ENCODE assay signal across 24 mouse cellular contexts in genomic region chr14:8040179-8040578, GRCm38 (mm10). TPM values are rescaled to one million over a fixed set of nuclear protein-coding genes. Genes with fewer than 3 reads are reported as not detected.
DNase-seq lines count a peak whose midpoint lies in the region; ATAC-seq and TF ChIP-seq lines count a peak whose summit lies in the region.
"Had no signal": no experiment of that assay in that cellular context is flagged by ENCODE, and none has a peak within 500 bp of the region (broad histone marks: within the 10 kb centered on the region; RNA-seq: fewer than 3 reads in every experiment).

No protein-coding gene starts in this region.

- H3K27ac ChIP-seq in heart, embryonic 10.5 days: no peak overlapping the region
- H3K27ac ChIP-seq in liver, adult 2 months (replicated peaks; ENCODE audit: insufficient read depth, low read depth, low read length): 0 out of 2 replicates have a peak overlapping the region, but pooled peaks have one; percentile 5
- no peak overlapping the region for H3K27ac ChIP-seq in liver, embryonic 12.5 days
- H3K27ac ChIP-seq: forebrain, embryonic 10.5 days; forebrain, embryonic 13.5 days; heart, embryonic 13.5 days; hindbrain, embryonic 12.5 days; hindbrain, embryonic 15.5 days; intestine, embryonic 15.5 days had no signal

- H3K27me3 ChIP-seq in heart, embryonic 10.5 days (ENCODE audit: insufficient read depth, poor library complexity, severe bottlenecking): no peaks in the 10 kb centered on the region
- H3K27me3 ChIP-seq in liver, adult 2 months (ENCODE audit: control insufficient read depth, insufficient read depth, low read length): no peaks in the 10 kb centered on the region
- H3K27me3 ChIP-seq in liver, embryonic 12.5 days (replicated peaks): no peaks in the 10 kb centered on the region
- H3K27me3 ChIP-seq: forebrain, embryonic 13.5 days; heart, embryonic 13.5 days; hindbrain, embryonic 12.5 days; hindbrain, embryonic 15.5 days; intestine, embryonic 15.5 days; Patski had no signal

- TF ChIP-seq POLR2A in liver, adult 2 months (IDR thresholded peaks at IDR 0.05; ENCODE audit: extremely low read depth, insufficient read depth, low read length): no peak

- no peaks in the 10 kb centered on the region for H3K36me3 ChIP-seq in heart, embryonic 10.5 days
- H3K36me3 ChIP-seq in liver, adult 2 months (ENCODE audit: control insufficient read depth, insufficient read depth, low read length): peaks cover 11% of the 10 kb centered on the region; the same call in 1 of the 2 replicates
- no peaks in the 10 kb centered on the region; the same call in 1 of the 2 replicates for H3K36me3 ChIP-seq in liver, embryonic 12.5 days
- H3K36me3 ChIP-seq: G1E; hindbrain, embryonic 12.5 days; intestine, embryonic 15.5 days had no signal

- no peak overlapping the region for H3K9ac ChIP-seq in liver, adult 2 months (ENCODE audit: low read depth, low read length)
- no peak overlapping the region for H3K9ac ChIP-seq in liver, embryonic 12.5 days
- H3K9ac ChIP-seq: forebrain, embryonic 13.5 days; heart, embryonic 13.5 days; hindbrain, embryonic 12.5 days; hindbrain, embryonic 15.5 days; intestine, embryonic 15.5 days had no signal

- no peak for TF ChIP-seq CTCF in liver, adult 2 months (IDR thresholded peaks at IDR 0.05; ENCODE audit: low read depth, low read length)

- no peaks in the 10 kb centered on the region for H3K79me2 ChIP-seq in liver, adult 2 months (ENCODE audit: control insufficient read depth, insufficient read depth, low read length)

- H3K4me2 ChIP-seq in liver, embryonic 12.5 days: no peak overlapping the region
- H3K4me2 ChIP-seq: forebrain, embryonic 13.5 days; heart, embryonic 13.5 days; hindbrain, embryonic 12.5 days; hindbrain, embryonic 15.5 days; intestine, embryonic 15.5 days had no signal

- H3K9me3 ChIP-seq in heart, embryonic 10.5 days: no peaks in the 10 kb centered on the region
- H3K9me3 ChIP-seq in liver, embryonic 12.5 days (replicated peaks): no peaks in the 10 kb centered on the region
- H3K9me3 ChIP-seq: forebrain, embryonic 10.5 days; forebrain, embryonic 13.5 days; G1E; heart, embryonic 13.5 days; hindbrain, embryonic 12.5 days; hindbrain, embryonic 15.5 days; intestine, embryonic 15.5 days had no signal

- no peak overlapping the region for H3K4me3 ChIP-seq in heart, embryonic 10.5 days
- no peak overlapping the region for H3K4me3 ChIP-seq in liver, adult 2 months (ENCODE audit: insufficient read depth, low read depth, low read length)
- H3K4me3 ChIP-seq in liver, embryonic 12.5 days: no peak overlapping the region
- H3K4me3 ChIP-seq: forebrain, embryonic 10.5 days; forebrain, embryonic 13.5 days; heart, embryonic 13.5 days; hindbrain, embryonic 12.5 days; hindbrain, embryonic 15.5 days; intestine, embryonic 15.5 days had no signal

- peak; percentile 24 for DNase-seq in cerebellum, adult 11-12 months
- no peak for DNase-seq in cerebellum, postnatal 14 days
- DNase-seq in heart, embryonic 10.5 days (ENCODE audit: low spot score): peak; percentile 35
- no peak for DNase-seq in heart, adult 18-20 months
- no peak for DNase-seq in liver, adult 2 months (ENCODE audit: extremely low read depth, low read depth, low spot score)
- DNase-seq in kidney, adult 8-10 months: no peak
- DNase-seq: adrenal gland, postnatal 36 days; cerebellum, adult 11 months; cerebellum, adult 8-10 months; cerebellum, postnatal 10 days; gastrocnemius, postnatal 14 days; heart, postnatal 14 days had no signal

- 66% methylated on average over 3 of the region's 3 CpGs for WGBS in heart, embryonic 10.5 days
- 80% methylated on average over 3 of the region's 3 CpGs for WGBS in liver, adult 2 months
- 59% methylated on average over 3 of the region's 3 CpGs for WGBS in liver, embryonic 12.5 days (ENCODE audit: insufficient replicate concordance)

- ATAC-seq in liver, embryonic 12.5 days: no peak
- ATAC-seq: forebrain, embryonic 13.5 days; forebrain, embryonic 16.5 days; intestine, embryonic 15.5 days; Patski had no signal

- no peaks in the 10 kb centered on the region for H3K4me1 ChIP-seq in heart, embryonic 10.5 days
- H3K4me1 ChIP-seq in liver, adult 2 months (ENCODE audit: control insufficient read depth, insufficient read depth, low read length): peaks cover 31% of the 10 kb centered on the region
- H3K4me1 ChIP-seq in liver, embryonic 12.5 days: no peaks in the 10 kb centered on the region
- H3K4me1 ChIP-seq: forebrain, embryonic 10.5 days; forebrain, embryonic 13.5 days; heart, embryonic 13.5 days; hindbrain, embryonic 12.5 days; hindbrain, embryonic 15.5 days; intestine, embryonic 15.5 days had no signal

RNA-seq across cellular contexts. Expression of gene Abhd6, which starts 37.5 kb away (rescaled TPM):
- polyA plus RNA-seq in heart, embryonic 10.5 days (2016; fragmentation: Nextera tagmentation; extraction: Ambion mirVana): 9.2 and 16.0 TPM in 2 replicates
- 10 to 100 TPM; 11.0 TPM for total RNA-seq in heart, adult 18-20 months (2021)
- total RNA-seq in liver, adult 2 months (2014; rRNA removed): 17.4 and 29.2 TPM in 2 replicates
- polyA plus RNA-seq in liver, adult 2 months (2012; rRNA removed): 39.6 and 45.2 TPM in 2 replicates
- polyA plus RNA-seq in liver, embryonic 12.5 days (2016; fragmentation: Nextera tagmentation; extraction: Ambion mirVana): 8.2 and 10.6 TPM in 2 replicates
- total RNA-seq: G1E had no signal
- polyA plus RNA-seq: G1E had no signal

RNA-seq across cellular contexts. Expression of gene Rpp14, which starts 40.0 kb away (rescaled TPM):
- polyA plus RNA-seq in heart, embryonic 10.5 days (2016; fragmentation: Nextera tagmentation; extraction: Ambion mirVana): 40.9 and 43.5 TPM in 2 replicates
- 10 to 100 TPM; 28.0 to 30.3 TPM for total RNA-seq in heart, adult 18-20 months (2021)
- 18.8 and 19.5 TPM in 2 replicates for total RNA-seq in liver, adult 2 months (2014; rRNA removed)
- 5.4 and 6.9 TPM in 2 replicates for polyA plus RNA-seq in liver, adult 2 months (2012; rRNA removed)
- 41.7 and 45.2 TPM in 2 replicates for polyA plus RNA-seq in liver, embryonic 12.5 days (2016; fragmentation: Nextera tagmentation; extraction: Ambion mirVana)

RNA-seq across cellular contexts. Expression of gene Dnase1l3, which starts 45.8 kb away (rescaled TPM):
- polyA plus RNA-seq in heart, embryonic 10.5 days (2016; fragmentation: Nextera tagmentation; extraction: Ambion mirVana): not detected in 2 replicates
- total RNA-seq in heart, adult 18-20 months (2021): under 1 TPM; 0.15 to 0.95 TPM
- 10.0 and 10.9 TPM in 2 replicates for total RNA-seq in liver, adult 2 months (2014; rRNA removed)
- 20.5 and 24.3 TPM in 2 replicates for polyA plus RNA-seq in liver, adult 2 months (2012; rRNA removed)
- polyA plus RNA-seq in liver, embryonic 12.5 days (2016; fragmentation: Nextera tagmentation; extraction: Ambion mirVana): 0.72 and 0.79 TPM in 2 replicates
- total RNA-seq: gastrocnemius, adult 18-20 months; hematopoietic stem cell, adult 5-6 weeks had no signal
- polyA plus RNA-seq: forebrain, embryonic 10.5 days; G1E; hindbrain, embryonic 12.5 days had no signal

RNA-seq across cellular contexts. Expression of gene Pxk, which starts 57.8 kb away (rescaled TPM):
- polyA plus RNA-seq in heart, embryonic 10.5 days (2016; fragmentation: Nextera tagmentation; extraction: Ambion mirVana): 23.1 and 24.1 TPM in 2 replicates
- 10 to 100 TPM; 22.0 to 25.2 TPM for total RNA-seq in heart, adult 18-20 months (2021)
- total RNA-seq in liver, adult 2 months (2014; rRNA removed): 13.6 and 18.4 TPM in 2 replicates
- polyA plus RNA-seq in liver, adult 2 months (2012; rRNA removed): 14.1 and 17.5 TPM in 2 replicates
- 11.9 and 13.3 TPM in 2 replicates for polyA plus RNA-seq in liver, embryonic 12.5 days (2016; fragmentation: Nextera tagmentation; extraction: Ambion mirVana)

Comparison
In these comparisons a context has a peak if more than half of its experiments do, and no peak if none do; other contexts are left out.
1. DNase-seq: peak in cerebellum, adult 11-12 months (single experiment) and heart, embryonic 10.5 days (single experiment); none in cerebellum, postnatal 14 days (0 of 2), heart, adult 18-20 months (0 of 2), liver, adult 2 months (single experiment) and kidney, adult 8-10 months (0 of 2).
2. RNA of gene Dnase1l3, which starts 45.8 kb away (polyA plus RNA-seq): 20.5 to 24.3 TPM in liver, adult 2 months; 0.72 to 0.79 TPM in liver, embryonic 12.5 days and not detected in heart, embryonic 10.5 days; every median in the first group is over 10 times any median in the second.